8 mouse cellular contexts compared by ENCODE assay signal in genomic region chr12:29937308-29937707, GRCm38 (mm10). TPM values are rescaled to one million over a fixed set of nuclear protein-coding genes. Genes with fewer than 3 reads are reported as not detected.
DNase-seq lines count a peak whose midpoint lies in the region; ATAC-seq and TF ChIP-seq lines count a peak whose summit lies in the region.

Gene Pxdn (plus strand): TSS chr12:29937608.

- TF ChIP-seq CTCF in kidney, postnatal 0 days (IDR thresholded peaks at IDR 0.05; ENCODE audit: low read depth), result no peak

- WGBS in kidney, postnatal 0 days, result 48% methylated on average over 8 of the region's 8 CpGs
- 53% methylated on average over 8 of the region's 8 CpGs for WGBS in heart, embryonic 15.5 days
- WGBS in limb, embryonic 10.5 days, result 33% methylated on average over 8 of the region's 8 CpGs
- 42% methylated on average over 8 of the region's 8 CpGs for WGBS in stomach, embryonic 16.5 days

- H3K4me2 ChIP-seq in kidney, postnatal 0 days (ENCODE audit: low read length), result peak within 1 kb of the TSS; percentile 54
- H3K4me2 ChIP-seq in heart, embryonic 15.5 days, result peak within 1 kb of the TSS; percentile 76
- H3K4me2 ChIP-seq in stomach, embryonic 16.5 days (ENCODE audit: low read depth, low read length), result peak within 1 kb of the TSS; percentile 63

- peak within 1 kb of the TSS; percentile 50 for H3K4me3 ChIP-seq in kidney, postnatal 0 days (replicated peaks; ENCODE audit: low read depth, low read length)
- H3K4me3 ChIP-seq in heart, embryonic 15.5 days, result peak within 1 kb of the TSS; percentile 86
- peak within 1 kb of the TSS; percentile 79 for H3K4me3 ChIP-seq in limb, embryonic 10.5 days
- H3K4me3 ChIP-seq in stomach, embryonic 16.5 days (replicated peaks; ENCODE audit: low read length), result peak within 1 kb of the TSS; percentile 77

- no peaks in the 10 kb centered on the region for H3K9me3 ChIP-seq in kidney, postnatal 0 days (replicated peaks; ENCODE audit: low read length)
- no peaks in the 10 kb centered on the region for H3K9me3 ChIP-seq in heart, embryonic 15.5 days (replicated peaks)
- no peaks in the 10 kb centered on the region for H3K9me3 ChIP-seq in limb, embryonic 10.5 days (replicated peaks)
- no peaks in the 10 kb centered on the region for H3K9me3 ChIP-seq in stomach, embryonic 16.5 days (replicated peaks; ENCODE audit: control insufficient read depth, low read length)

- peaks cover 3% of the 10 kb centered on the region; the same call in 1 of the 2 replicates for H3K4me1 ChIP-seq in kidney, postnatal 0 days (replicated peaks; ENCODE audit: insufficient read depth, low read length)
- H3K4me1 ChIP-seq in heart, embryonic 15.5 days (replicated peaks), result peaks cover 34% of the 10 kb centered on the region
- peaks cover 47% of the 10 kb centered on the region for H3K4me1 ChIP-seq in limb, embryonic 10.5 days
- peaks cover 8% of the 10 kb centered on the region; the same call in 1 of the 2 replicates for H3K4me1 ChIP-seq in stomach, embryonic 16.5 days (ENCODE audit: control insufficient read depth, insufficient read depth, low read length)

- ATAC-seq in kidney, postnatal 0 days (replicated peaks; ENCODE audit: low FRiP score, low read depth), result no peak
- ATAC-seq in heart, embryonic 15.5 days (replicated peaks; ENCODE audit: insufficient number of reproducible peaks, insufficient read depth, low FRiP score, low read depth), result no peak
- no peak for ATAC-seq in stomach, embryonic 16.5 days (ENCODE audit: insufficient read depth, low FRiP score)
- no peak for ATAC-seq in CD4-positive, CD25-positive, alpha-beta regulatory T cell, adult 4 months

- H3K36me3 ChIP-seq in kidney, postnatal 0 days (ENCODE audit: insufficient read depth, low read length), result no peaks in the 10 kb centered on the region
- no peaks in the 10 kb centered on the region for H3K36me3 ChIP-seq in heart, embryonic 15.5 days
- H3K36me3 ChIP-seq in limb, embryonic 10.5 days, result peaks cover 18% of the 10 kb centered on the region
- H3K36me3 ChIP-seq in stomach, embryonic 16.5 days (ENCODE audit: control insufficient read depth, insufficient read depth, low read length), result no peaks in the 10 kb centered on the region

- no peak for DNase-seq in kidney, postnatal 0 days (ENCODE audit: low spot score)
- DNase-seq in kidney, adult 9 months, result no peak
- DNase-seq in adrenal gland, postnatal 4 days (ENCODE audit: low spot score in 2 of 2), result no peak
- no peak for DNase-seq in limb, embryonic 10.5 days (ENCODE audit: low spot score)
- DNase-seq in thymus, postnatal 14 days, result no peak

- H3K9ac ChIP-seq in kidney, postnatal 0 days (ENCODE audit: low read depth, low read length), result peak within 1 kb of the TSS; percentile 65
- H3K9ac ChIP-seq in heart, embryonic 15.5 days, result peak within 1 kb of the TSS; percentile 88
- peak within 1 kb of the TSS; percentile 92 for H3K9ac ChIP-seq in stomach, embryonic 16.5 days (ENCODE audit: low read length)

- H3K27me3 ChIP-seq in kidney, postnatal 0 days (ENCODE audit: insufficient read depth, low read length), result no peaks in the 10 kb centered on the region
- H3K27me3 ChIP-seq in heart, embryonic 15.5 days, result no peaks in the 10 kb centered on the region
- no peaks in the 10 kb centered on the region for H3K27me3 ChIP-seq in limb, embryonic 10.5 days (ENCODE audit: low read depth, poor library complexity, severe bottlenecking)
- H3K27me3 ChIP-seq in stomach, embryonic 16.5 days (ENCODE audit: control insufficient read depth, insufficient read depth, low read length), result no peaks in the 10 kb centered on the region

- H3K27ac ChIP-seq in kidney, postnatal 0 days, result peak within 1 kb of the TSS; percentile 66
- H3K27ac ChIP-seq in heart, embryonic 15.5 days, result peak within 1 kb of the TSS; percentile 92
- H3K27ac ChIP-seq in limb, embryonic 10.5 days, result peak within 1 kb of the TSS; percentile 99
- H3K27ac ChIP-seq in stomach, embryonic 16.5 days (ENCODE audit: low read length), result peak within 1 kb of the TSS; percentile 91

RNA-seq across cellular contexts. Expression of gene Pxdn, which starts in this region (rescaled TPM):
- 49.9 and 56.4 TPM in 2 replicates for polyA plus RNA-seq in kidney, postnatal 0 days (2015; fragmentation: Nextera tagmentation; extraction: Ambion mirVana)
- 100 to 1,000 TPM; 115 to 134 TPM for total RNA-seq in adrenal gland, postnatal 4 days (2021)
- 60.0 and 78.0 TPM in 2 replicates for polyA plus RNA-seq in heart, embryonic 15.5 days (2015; fragmentation: Nextera tagmentation; extraction: Ambion mirVana)
- 108 and 137 TPM in 2 replicates for polyA plus RNA-seq in limb, embryonic 10.5 days (2016; fragmentation: Nextera tagmentation; extraction: Ambion mirVana)
- 93.0 and 99.3 TPM in 2 replicates for polyA plus RNA-seq in stomach, embryonic 16.5 days (2015; fragmentation: Nextera tagmentation; extraction: Ambion mirVana)
- not detected for polyA plus RNA-seq in CD4-positive, CD25-positive, alpha-beta regulatory T cell, adult 4 months (2017; shearing (Covaris generic))

Comparison
In these comparisons a context has a peak if more than half of its experiments do, and no peak if none do; other contexts are left out.
1. RNA of gene Pxdn (polyA plus RNA-seq): 108 to 137 TPM in limb, embryonic 10.5 days, 93.0 to 99.3 TPM in stomach, embryonic 16.5 days, 60.0 to 78.0 TPM in heart, embryonic 15.5 days and 49.9 to 56.4 TPM in kidney, postnatal 0 days; not detected in CD4-positive, CD25-positive, alpha-beta regulatory T cell, adult 4 months; every median in the first group is over 10 times any median in the second.
2. Peak in every context shown above with its lines, with median percentiles within 50 percentile points of each other: H3K27ac ChIP-seq, H3K4me2 ChIP-seq, H3K4me3 ChIP-seq and H3K9ac ChIP-seq.